Mouse (Mus musculus) induced T-regulatory cell, adult 2 months (primary cell): Measurements from ENCODE around the gene Mgat2.
A peak's percentile ranks its signal among the peaks of the same experiment; 100 is the strongest.

Experiments
- DNase-seq: peaks from one replicate; pipeline ENCODE4 v3.0.0-alpha.2; 2012; ENCODE audit warnings: low read depth

Mgat2 gene

DNA sequence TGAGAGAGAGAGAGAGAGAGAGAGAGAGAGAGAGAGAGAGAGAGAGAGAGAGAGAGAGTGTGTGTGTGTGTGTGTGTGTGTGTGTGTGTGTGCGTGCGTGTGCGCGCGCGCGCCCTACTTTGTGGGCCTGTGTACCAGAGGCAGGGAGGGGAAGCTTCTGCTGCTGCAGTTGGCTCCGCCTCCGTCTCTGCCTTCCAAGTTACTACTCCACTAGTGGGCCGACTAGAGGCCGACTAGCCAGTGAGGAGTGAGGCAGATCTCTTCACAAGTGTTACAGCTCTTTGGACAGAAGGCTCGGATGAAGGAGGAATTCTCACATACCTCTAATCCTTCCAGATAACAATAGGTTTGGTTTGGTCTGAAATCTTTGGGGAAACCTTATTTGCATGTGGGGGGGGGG is 4.6 kb upstream of the Mgat2 start:
- DNase-seq: no peak

- DNase-seq: no peak
Measured at GRCm38 (mm10) chr12:69181800-69182199, 2.2 kb upstream of the Mgat2 start.

- peak; percentile 76 for DNase-seq
Measured at GRCm38 (mm10) chr12:69184342-69185295, 662 bp downstream of the Mgat2 start.

DNA sequence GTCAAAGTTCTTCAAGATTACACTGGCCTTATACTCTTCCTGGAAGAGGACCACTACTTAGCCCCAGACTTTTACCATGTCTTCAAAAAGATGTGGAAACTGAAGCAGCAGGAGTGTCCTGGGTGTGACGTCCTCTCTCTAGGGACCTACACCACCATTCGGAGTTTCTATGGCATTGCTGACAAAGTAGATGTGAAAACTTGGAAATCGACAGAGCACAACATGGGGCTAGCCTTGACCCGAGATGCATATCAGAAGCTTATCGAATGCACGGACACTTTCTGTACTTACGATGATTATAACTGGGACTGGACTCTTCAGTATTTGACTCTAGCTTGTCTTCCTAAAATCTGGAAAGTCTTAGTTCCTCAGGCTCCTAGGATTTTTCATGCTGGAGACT is 1.4 kb downstream of the Mgat2 start:
- no peak for DNase-seq

GRCm38 (mm10) chr12:69186811-69187471 is 3.0 kb downstream of the Mgat2 start:
- DNase-seq: peak; percentile 30

DNA sequence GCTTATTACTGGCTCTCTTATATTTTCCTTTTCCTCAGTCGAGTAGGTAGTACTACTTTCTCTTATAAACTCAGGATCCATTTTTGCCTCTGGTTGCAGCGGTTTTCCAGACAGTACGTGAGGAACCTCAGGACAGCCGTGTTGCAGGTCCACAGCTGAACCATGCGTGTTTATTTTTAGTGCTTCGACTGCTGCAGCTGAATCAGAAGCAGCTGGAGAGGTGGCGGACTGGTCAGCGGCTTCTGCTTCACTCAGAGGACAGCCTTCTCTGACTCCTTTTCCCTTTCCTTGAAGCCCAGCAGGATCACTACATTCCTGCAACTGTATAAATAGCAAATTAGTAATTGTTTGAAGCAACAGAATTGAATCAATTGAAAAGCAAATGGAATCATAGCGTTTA is 6.1 kb downstream of the Mgat2 start:
- DNase-seq: no peak

DNA sequence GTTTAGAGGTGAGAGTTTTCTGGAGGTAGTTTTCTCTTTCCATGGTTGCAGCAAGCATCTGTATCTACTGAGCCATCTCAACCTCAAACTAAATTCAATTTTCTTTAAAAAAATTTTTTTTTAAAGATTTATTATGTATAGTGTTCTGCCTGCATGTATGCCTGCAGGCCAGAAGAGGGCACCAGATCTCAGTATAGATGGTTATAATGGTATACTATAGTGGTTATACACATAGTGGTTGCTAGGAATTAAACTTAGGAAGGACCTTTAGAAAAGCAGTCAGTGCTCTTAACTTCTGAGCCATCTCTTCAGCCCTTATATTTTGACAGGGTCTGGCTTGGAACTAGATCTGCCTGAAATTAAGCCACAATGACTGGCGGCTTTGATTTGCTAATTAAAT is 6.6 kb downstream of the Mgat2 start:
- DNase-seq: peak; percentile 63

- no peak for DNase-seq
Measured at GRCm38 (mm10) chr12:69191396-69191795, 7.4 kb downstream of the Mgat2 start.

DNA sequence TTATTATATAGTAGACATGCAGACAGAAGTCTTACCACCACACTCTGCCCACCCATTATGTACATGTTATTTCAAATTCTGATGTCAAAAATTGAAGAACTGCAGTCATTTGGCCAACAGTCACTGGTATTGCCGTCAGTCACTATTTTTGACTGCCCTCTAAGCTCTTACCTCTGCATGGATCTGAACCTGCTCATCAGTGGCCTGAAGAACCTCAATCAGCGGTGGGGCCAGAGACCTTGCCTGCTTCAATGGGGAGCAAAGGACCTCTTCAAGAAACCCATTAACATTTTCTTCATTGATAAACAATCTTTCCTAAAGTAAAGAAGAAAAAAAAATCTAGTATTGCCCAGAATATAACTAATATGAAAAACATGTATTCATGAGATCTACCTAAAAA is 8.7 kb downstream of the Mgat2 start:
- DNase-seq: no peak

GRCm38 (mm10) chr12:69196444-69197377 is 12.8 kb downstream of the Mgat2 start, which contains the start of gene Gm49383:
Gm49383 (minus strand) TSS chr12:69197104.
- DNase-seq: peak; percentile 88

DNA sequence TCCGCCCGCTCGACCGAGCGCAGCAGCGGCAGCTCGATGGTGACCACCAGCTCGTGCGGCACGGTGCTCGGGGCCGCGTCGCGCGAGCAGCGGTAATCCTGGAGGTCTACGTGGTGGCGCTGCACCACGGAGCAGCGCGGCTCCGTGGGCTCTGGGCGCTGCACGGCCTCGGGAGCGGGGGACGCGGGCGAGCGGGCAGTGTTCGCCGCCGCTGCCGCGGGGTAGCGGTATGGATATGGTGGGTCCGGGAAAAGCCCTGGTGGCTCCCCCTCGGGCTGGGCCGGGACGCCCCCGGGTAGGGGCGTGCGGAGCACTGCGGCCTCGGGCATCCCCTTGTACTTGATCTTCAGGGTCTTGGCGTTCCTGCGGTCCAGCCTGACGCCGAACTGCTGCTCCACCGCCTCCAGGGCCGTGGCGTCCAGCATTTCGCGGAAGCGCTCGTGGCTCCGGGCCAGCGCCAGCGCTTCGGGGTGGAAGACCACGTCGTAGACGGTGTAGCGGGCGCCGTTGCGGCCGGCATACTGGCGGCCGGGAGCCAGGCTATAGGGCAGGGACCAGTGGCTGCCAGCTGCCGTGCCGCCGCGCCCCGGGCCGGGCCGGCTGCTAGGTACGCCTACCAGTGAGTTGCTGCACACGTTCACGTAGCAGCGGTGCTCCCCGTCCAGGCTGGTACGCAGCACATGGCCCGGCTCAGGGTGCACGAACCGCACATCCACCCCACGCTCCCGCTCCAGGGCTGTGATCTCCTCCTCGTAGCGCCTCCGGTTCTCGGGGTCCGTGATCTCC is 13.6 kb downstream of the Mgat2 start:
- peak; percentile 77 for DNase-seq

- peak; percentile 77 for DNase-seq
Measured at GRCm38 (mm10) chr12:69198164-69198535, 14.2 kb downstream of the Mgat2 start, which contains the start of gene Dnaaf2. Dnaaf2 (minus strand) TSS chr12:69198429.

GRCm38 (mm10) chr12:69198985-69199384 is 15.0 kb downstream of the Mgat2 start:
- DNase-seq: no peak

- DNase-seq: peak; percentile 70
Measured at GRCm38 (mm10) chr12:69204052-69204833, 20.3 kb downstream of the Mgat2 start, which contains the start of gene Gm49384. Gm49384 (minus strand) TSS chr12:69204267.

- no peak for DNase-seq
Measured at GRCm38 (mm10) chr12:69207396-69207795, 23.4 kb downstream of the Mgat2 start.

GRCm38 (mm10) chr12:69207926-69208325 is 24.0 kb downstream of the Mgat2 start:
- no peak for DNase-seq

DNA sequence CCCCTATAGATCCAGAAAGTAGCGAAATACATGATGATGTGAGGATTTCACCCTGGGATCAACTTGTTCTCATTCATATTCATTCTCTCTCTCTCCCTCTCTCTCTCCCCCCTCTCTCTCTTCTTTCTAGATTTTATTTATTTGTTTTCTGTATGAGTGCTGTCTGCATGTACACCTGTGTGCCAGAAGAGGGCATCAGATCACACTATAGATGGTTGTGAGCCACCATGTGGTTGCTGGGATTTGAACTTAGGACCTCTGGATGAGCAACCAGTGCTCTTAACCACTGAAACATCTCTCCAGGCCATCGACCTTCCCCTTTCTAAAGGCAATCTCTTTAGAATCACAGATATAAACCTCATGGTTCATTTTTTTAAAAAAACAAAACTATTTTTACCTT is 24.6 kb downstream of the Mgat2 start:
- DNase-seq: peak; percentile 44

DNA sequence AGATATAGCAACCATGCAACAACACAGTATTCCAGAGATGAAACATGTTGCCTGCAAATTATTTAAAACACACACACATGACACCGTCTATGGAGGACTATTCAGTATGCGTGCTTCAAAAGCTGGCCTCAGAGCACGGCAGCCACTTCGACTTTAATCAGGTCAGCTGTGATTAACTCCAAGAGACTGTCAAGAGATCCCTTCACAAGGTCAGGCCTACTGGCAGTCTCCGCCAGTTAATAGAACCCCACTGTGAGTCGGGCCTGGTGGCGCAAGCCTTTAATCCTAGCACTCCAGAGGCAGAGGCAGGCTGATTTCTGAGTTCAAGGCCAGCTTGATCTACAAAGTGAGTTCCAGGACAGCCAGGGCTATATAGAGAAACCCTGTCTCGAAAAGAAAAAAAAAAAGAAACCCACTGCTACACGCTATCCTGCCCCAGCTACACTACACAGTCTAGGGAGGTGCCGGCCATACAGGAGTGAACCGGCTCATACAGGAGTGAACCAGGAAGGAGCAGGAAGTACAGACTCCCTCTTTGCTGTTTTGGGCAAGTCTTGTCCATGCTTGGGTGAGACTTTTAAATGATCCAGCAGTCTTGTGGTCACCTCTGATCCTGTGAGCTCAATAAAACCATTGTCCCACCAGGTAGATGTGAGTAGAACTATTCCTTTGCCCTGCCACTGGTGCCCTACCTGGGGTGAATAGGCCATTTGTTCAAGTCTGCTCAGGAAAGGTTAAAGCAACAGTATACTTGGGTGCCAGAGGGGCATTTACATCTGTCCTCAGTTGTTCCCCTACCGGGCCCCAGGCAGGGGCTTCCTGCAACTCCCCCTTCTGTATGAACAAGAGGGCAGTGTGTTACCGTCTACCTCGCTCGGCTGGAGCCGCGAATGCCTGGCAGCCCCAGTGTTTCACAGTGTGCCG is 26.4 kb downstream of the Mgat2 start:
- no peak for DNase-seq

- no peak for DNase-seq
Measured at GRCm38 (mm10) chr12:69211057-69211456, 27.1 kb downstream of the Mgat2 start.
